Mouse (Mus musculus) heart, adult 2 months (tissue): ENCODE results near the gene Rps6kc1.

Experiments
- CTCF ChIP-seq: fragments of 200-600 bp; IDR thresholded peaks from 2 replicates; pipeline ENCODE4 v1.8.1; 2022; ENCODE audit warnings: antibody characterized with exemption, mild to moderate bottlenecking, moderate library complexity
- EP300 ChIP-seq: fragments of 200-500 bp; IDR thresholded peaks from 2 replicates; pipeline ENCODE4 v1.6.1; 2011; ENCODE audit warnings: low read depth, low read length, control low read depth; ENCODE audit not compliant: insufficient read depth
- POLR2A ChIP-seq: fragments of 200-500 bp; IDR thresholded peaks from 2 replicates; pipeline ENCODE4 v1.6.1; 2011; ENCODE audit warnings: mild to moderate bottlenecking, low read depth, low read length, control low read depth; ENCODE audit not compliant: insufficient read depth

DNA sequence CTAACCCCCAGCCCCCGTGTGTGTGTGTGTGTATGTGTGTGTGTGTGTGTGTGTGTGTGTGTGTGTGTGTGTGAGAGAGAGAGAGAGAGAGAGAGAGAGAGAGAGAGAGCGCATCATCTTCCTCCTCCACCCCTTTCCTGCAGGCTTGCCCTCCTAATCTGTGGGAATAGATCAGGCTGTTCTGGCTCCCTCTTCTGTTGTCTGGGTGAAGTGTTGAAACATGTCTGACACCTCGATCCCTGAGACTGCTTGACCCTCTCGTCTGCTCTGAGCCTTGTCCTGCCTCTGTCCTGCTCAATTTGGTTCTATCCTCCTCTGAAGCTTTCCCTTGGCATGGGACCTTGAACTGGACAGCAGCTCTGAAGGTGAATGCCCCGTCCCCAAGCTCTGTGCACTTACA, 149.8 kb downstream of the Rps6kc1 start:
- TF ChIP-seq CTCF, result peak; percentile 24
- no peak for TF ChIP-seq POLR2A
- no peak for TF ChIP-seq EP300
